Mouse (Mus musculus): ENCODE measurements around the gene Klhl5. TPM values are rescaled to one million over a fixed set of nuclear protein-coding genes. Genes with fewer than 3 reads are reported as not detected.

Gene Klhl5
- polyA plus RNA-seq, 1 experiment: 9.9 TPM

DNA sequence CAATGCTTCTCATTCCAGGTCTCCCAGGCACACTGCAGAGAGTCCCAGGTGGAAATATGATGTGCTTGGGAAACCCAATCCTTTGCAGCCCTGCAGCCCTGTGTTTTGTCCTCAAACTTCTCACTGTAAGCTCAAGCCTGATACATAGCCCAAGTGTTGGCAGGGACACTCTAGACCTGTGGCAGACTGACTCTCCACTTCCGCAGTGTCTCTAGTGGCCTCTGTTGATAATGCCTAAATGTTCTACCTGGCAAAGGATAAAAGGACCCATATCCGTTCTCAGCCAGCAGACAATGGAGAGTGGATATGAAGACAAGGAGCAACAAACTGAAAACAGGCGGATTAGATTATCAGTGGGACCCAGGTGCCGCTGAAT, 74.4 kb downstream of the Klhl5 start:
- no peaks in the 10 kb centered on the region for H3K27me3 ChIP-seq (ENCODE audit: control insufficient read depth, insufficient read depth, insufficient read length)
- H3K4me3 ChIP-seq (ENCODE audit: insufficient read depth, poor library complexity, severe bottlenecking): no peak overlapping the region
- no peaks in the 10 kb centered on the region for H3K79me2 ChIP-seq (ENCODE audit: control insufficient read depth, insufficient read depth)
- H3K36me3 ChIP-seq (ENCODE audit: control insufficient read depth, insufficient read depth): no peaks in the 10 kb centered on the region
- no peak overlapping the region for H3ac ChIP-seq (ENCODE audit: control insufficient read depth, insufficient read length, low read depth)
- no peaks in the 10 kb centered on the region for H3K79me3 ChIP-seq (ENCODE audit: low read depth)
- TF ChIP-seq MYOG (IDR thresholded peaks at IDR 0.05; ENCODE audit: control insufficient read depth, extremely low read depth, insufficient read length): no peak
- TF ChIP-seq USF1 (IDR thresholded peaks at IDR 0.05; ENCODE audit: low read depth): no peak
- TF ChIP-seq FOSL1 (IDR thresholded peaks at IDR 0.05; ENCODE audit: insufficient read depth, low read length, poor library complexity, severe bottlenecking): no peak
- TF ChIP-seq MAX (IDR thresholded peaks at IDR 0.05): no peak
- no peak for TF ChIP-seq CEBPB (IDR thresholded peaks at IDR 0.05; ENCODE audit: low read depth)
- TF ChIP-seq MYOD1 (IDR thresholded peaks at IDR 0.05; ENCODE audit: control insufficient read depth, insufficient read length, low read depth): no peak
- TF ChIP-seq CTCF (IDR thresholded peaks at IDR 0.05; ENCODE audit: control insufficient read depth, insufficient read depth, insufficient read length): no peak

DNA sequence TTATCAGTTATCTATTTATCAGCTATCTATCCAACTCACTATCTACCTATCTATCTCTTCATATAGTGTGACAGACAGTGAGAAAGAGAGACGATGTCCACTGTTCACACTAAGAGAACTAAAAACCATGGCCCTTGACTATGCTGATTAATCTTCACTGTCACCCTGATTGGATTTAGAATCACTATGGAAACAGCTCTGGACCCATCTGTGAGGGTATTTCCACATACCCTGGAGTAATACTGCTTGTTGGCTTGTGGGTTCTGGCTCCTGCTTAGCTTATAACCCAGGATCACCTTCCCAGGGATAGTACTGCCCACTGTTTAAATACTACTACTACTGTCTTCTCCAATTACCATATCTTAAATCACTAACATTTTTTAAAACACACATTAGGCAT, 74.9 kb downstream of the Klhl5 start:
- Histone ChIP-seq H3K79me2 (ENCODE audit: control insufficient read depth, insufficient read depth) (no peaks in the 10 kb centered on the region), H3K27me3 (ENCODE audit: control insufficient read depth, insufficient read depth, insufficient read length) (no peaks in the 10 kb centered on the region), H3K79me3 (ENCODE audit: low read depth) (no peaks in the 10 kb centered on the region), H3K4me3 (ENCODE audit: insufficient read depth, poor library complexity, severe bottlenecking) (no peak overlapping the region), H3K36me3 (ENCODE audit: control insufficient read depth, insufficient read depth) (no peaks in the 10 kb centered on the region), H3ac (ENCODE audit: control insufficient read depth, insufficient read length, low read depth) (no peak overlapping the region)
- TF ChIP-seq MYOG (IDR thresholded peaks at IDR 0.05; ENCODE audit: control insufficient read depth, extremely low read depth, insufficient read length) (no peak), FOSL1 (IDR thresholded peaks at IDR 0.05; ENCODE audit: insufficient read depth, low read length, poor library complexity, severe bottlenecking) (no peak), USF1 (IDR thresholded peaks at IDR 0.05; ENCODE audit: low read depth) (no peak), CEBPB (IDR thresholded peaks at IDR 0.05; ENCODE audit: low read depth) (no peak), MAX (IDR thresholded peaks at IDR 0.05) (no peak), MYOD1 (IDR thresholded peaks at IDR 0.05; ENCODE audit: control insufficient read depth, insufficient read length, low read depth) (no peak), CTCF (IDR thresholded peaks at IDR 0.05; ENCODE audit: control insufficient read depth, insufficient read depth, insufficient read length) (no peak)

DNA sequence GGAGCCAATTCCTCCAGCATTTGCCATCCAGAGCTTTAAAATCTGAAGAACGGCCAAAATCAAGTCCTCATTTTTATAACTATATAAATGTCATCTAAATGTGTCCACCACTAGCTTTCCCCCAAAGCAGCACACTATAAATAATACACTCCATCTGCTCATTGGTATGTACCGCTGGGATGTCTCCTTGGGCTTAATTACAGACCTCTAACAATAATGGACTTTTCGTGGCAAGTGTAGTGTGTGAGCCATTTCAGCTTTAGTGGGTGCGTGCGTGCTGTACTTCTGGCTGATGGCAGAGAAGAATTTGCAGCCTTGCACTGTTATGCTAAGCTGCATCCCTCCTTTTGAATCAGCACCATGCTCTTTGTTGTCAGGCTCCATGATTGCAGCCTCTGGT, 84.3 kb downstream of the Klhl5 start:
- Histone ChIP-seq H3ac (ENCODE audit: control insufficient read depth, insufficient read length, low read depth) (no peak overlapping the region), H3K27me3 (ENCODE audit: control insufficient read depth, insufficient read depth, insufficient read length) (no peaks in the 10 kb centered on the region), H3K79me2 (ENCODE audit: control insufficient read depth, insufficient read depth) (no peaks in the 10 kb centered on the region), H3K4me3 (ENCODE audit: insufficient read depth, poor library complexity, severe bottlenecking) (no peak overlapping the region), H3K79me3 (ENCODE audit: low read depth) (no peaks in the 10 kb centered on the region), H3K36me3 (ENCODE audit: control insufficient read depth, insufficient read depth) (no peaks in the 10 kb centered on the region)
- TF ChIP-seq MYOD1 (IDR thresholded peaks at IDR 0.05; ENCODE audit: control insufficient read depth, insufficient read length, low read depth): no peak
- TF ChIP-seq MYOG (IDR thresholded peaks at IDR 0.05; ENCODE audit: control insufficient read depth, extremely low read depth, insufficient read length): no peak
- no peak for TF ChIP-seq CTCF (IDR thresholded peaks at IDR 0.05; ENCODE audit: control insufficient read depth, insufficient read depth, insufficient read length)
- TF ChIP-seq CEBPB (IDR thresholded peaks at IDR 0.05; ENCODE audit: low read depth): no peak
- TF ChIP-seq USF1 (IDR thresholded peaks at IDR 0.05; ENCODE audit: low read depth): no peak
- TF ChIP-seq FOSL1 (IDR thresholded peaks at IDR 0.05; ENCODE audit: insufficient read depth, low read length, poor library complexity, severe bottlenecking): no peak
- no peak for TF ChIP-seq MAX (IDR thresholded peaks at IDR 0.05)

DNA sequence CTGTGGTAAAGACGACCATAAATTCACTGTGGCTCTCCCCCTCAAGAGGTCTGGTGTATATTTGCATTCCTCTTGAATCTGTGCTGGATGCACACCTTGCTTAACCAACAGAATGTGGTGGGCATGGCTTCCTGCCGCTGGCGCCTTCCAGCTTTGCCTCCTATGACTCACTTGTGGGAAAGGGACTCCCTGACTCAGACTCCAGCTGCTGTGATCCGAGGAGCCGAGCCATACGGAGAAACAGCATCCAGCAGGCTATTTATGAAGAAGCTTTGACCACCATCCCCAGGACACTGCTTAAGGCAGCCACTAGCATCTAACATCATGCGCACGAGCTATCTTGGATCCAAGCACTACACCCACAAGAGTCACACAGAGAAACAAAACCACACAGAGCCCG, 87.1 kb downstream of the Klhl5 start:
- Histone ChIP-seq H3ac (ENCODE audit: control insufficient read depth, insufficient read length, low read depth) (no peak overlapping the region), H3K4me3 (ENCODE audit: insufficient read depth, poor library complexity, severe bottlenecking) (no peak overlapping the region), H3K79me2 (ENCODE audit: control insufficient read depth, insufficient read depth) (no peaks in the 10 kb centered on the region), H3K36me3 (ENCODE audit: control insufficient read depth, insufficient read depth) (no peaks in the 10 kb centered on the region), H3K79me3 (ENCODE audit: low read depth) (no peaks in the 10 kb centered on the region), H3K27me3 (ENCODE audit: control insufficient read depth, insufficient read depth, insufficient read length) (no peaks in the 10 kb centered on the region)
- TF ChIP-seq MYOD1 (IDR thresholded peaks at IDR 0.05; ENCODE audit: control insufficient read depth, insufficient read length, low read depth): peak; percentile 79
- peak; percentile 47 for TF ChIP-seq CEBPB (IDR thresholded peaks at IDR 0.05; ENCODE audit: low read depth)
- TF ChIP-seq CTCF (IDR thresholded peaks at IDR 0.05; ENCODE audit: control insufficient read depth, insufficient read depth, insufficient read length): no peak
- TF ChIP-seq MYOG (IDR thresholded peaks at IDR 0.05; ENCODE audit: control insufficient read depth, extremely low read depth, insufficient read length): no peak
- peak; percentile 89 for TF ChIP-seq FOSL1 (IDR thresholded peaks at IDR 0.05; ENCODE audit: insufficient read depth, low read length, poor library complexity, severe bottlenecking)

DNA sequence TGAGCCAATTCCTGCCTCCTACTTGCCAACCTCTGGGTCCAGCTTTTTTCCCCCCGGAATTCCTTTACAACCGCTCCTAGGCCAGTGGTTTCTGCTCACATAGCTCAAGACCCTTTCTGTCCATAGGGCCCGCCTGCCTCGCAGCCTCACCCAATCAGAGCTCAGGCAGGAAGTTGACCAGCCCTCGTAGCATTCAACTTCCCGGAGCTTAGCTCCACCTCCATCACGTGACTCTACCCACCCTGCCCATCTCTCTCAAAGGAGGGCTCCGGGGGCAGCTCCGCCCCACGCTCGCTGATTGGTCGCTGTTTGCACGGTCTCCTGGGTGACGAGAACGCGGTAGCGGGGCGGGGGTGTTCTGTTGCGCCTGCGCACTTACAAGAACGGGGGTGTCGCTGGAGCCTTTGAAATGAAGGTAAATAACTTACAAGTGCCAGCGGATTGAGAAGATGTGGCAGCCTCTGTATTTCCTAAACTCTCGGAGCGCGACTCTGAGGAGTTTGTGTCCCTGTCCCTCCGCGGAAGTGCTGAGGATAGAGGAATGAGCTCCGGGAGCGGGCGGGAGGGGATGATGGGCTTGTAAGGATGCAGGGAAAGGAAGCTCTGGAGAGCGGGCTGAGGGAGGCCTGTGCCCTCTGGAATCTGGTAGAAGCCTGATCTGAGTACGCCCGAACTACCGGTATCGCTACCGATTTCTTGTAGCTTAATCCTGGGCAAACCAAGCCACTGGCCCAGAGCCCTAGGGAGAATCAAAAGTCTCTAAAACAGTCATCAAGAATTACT, 92.2 kb downstream of the Klhl5 start, which contains the start of gene Wdr19:
TSS of gene Wdr19 (plus strand) at position 351 of the 783 bp plus-strand sequence.
- Histone ChIP-seq H3K79me2 (ENCODE audit: control insufficient read depth, insufficient read depth) (no peaks in the 10 kb centered on the region), H3K4me3 (ENCODE audit: insufficient read depth, poor library complexity, severe bottlenecking) (peak within 1 kb of the TSS; percentile 43), H3K36me3 (ENCODE audit: control insufficient read depth, insufficient read depth) (no peaks in the 10 kb centered on the region), H3K79me3 (ENCODE audit: low read depth) (no peaks in the 10 kb centered on the region), H3ac (ENCODE audit: control insufficient read depth, insufficient read length, low read depth) (peak within 1 kb of the TSS; percentile 56), H3K27me3 (ENCODE audit: control insufficient read depth, insufficient read depth, insufficient read length) (no peaks in the 10 kb centered on the region)
- no peak for TF ChIP-seq CEBPB (IDR thresholded peaks at IDR 0.05; ENCODE audit: low read depth)
- TF ChIP-seq USF1 (IDR thresholded peaks at IDR 0.05; ENCODE audit: low read depth): peak; percentile 100
- TF ChIP-seq MYOG (IDR thresholded peaks at IDR 0.05; ENCODE audit: control insufficient read depth, extremely low read depth, insufficient read length): no peak
- no peak for TF ChIP-seq CTCF (IDR thresholded peaks at IDR 0.05; ENCODE audit: control insufficient read depth, insufficient read depth, insufficient read length)
- TF ChIP-seq MYOD1 (IDR thresholded peaks at IDR 0.05; ENCODE audit: control insufficient read depth, insufficient read length, low read depth): no peak
- TF ChIP-seq MAX (IDR thresholded peaks at IDR 0.05): peak; percentile 42
- TF ChIP-seq FOSL1 (IDR thresholded peaks at IDR 0.05; ENCODE audit: insufficient read depth, low read length, poor library complexity, severe bottlenecking): no peak

Data from C2C12 (cell line).